Mouse (Mus musculus) fat pad, adult 2 months (tissue): ENCODE data around the gene Cebpa.

Experiments
- DNase-seq: peaks from one replicate; pipeline ENCODE4 v3.0.0-alpha.2; 2011; ENCODE audit warnings: low read depth, low spot score; ENCODE audit errors: extremely low read depth

Cebpa gene

DNA sequence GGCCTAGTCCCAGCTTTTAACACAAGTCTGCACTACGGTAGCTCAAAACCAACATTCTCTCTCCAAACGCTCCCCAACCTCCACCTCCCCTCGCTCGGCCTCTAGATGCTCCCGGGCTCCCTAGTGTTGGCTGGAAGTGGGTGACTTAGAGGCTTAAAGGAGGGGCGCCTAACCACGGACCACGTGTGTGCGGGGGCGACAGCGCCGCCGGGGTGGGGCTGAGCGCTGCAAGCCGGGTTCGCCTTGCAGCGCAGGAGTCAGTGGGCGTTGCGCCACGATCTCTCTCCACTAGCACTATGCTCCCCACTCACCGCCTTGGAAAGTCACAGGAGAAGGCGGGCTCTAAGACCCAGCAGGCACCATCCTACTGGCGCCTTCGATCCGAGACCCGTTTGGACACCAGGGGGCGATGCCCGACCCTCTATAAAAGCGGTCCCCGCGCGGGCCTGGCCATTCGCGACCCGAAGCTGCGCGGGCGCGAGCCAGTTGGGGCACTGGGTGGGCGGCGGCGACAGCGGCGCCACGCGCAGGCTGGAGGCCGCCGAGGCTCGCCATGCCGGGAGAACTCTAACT lies at the start of gene Cebpa:
TSS of gene Cebpa (plus strand) at position 453 of the 573 bp plus-strand sequence.
- no peak for DNase-seq

DNA sequence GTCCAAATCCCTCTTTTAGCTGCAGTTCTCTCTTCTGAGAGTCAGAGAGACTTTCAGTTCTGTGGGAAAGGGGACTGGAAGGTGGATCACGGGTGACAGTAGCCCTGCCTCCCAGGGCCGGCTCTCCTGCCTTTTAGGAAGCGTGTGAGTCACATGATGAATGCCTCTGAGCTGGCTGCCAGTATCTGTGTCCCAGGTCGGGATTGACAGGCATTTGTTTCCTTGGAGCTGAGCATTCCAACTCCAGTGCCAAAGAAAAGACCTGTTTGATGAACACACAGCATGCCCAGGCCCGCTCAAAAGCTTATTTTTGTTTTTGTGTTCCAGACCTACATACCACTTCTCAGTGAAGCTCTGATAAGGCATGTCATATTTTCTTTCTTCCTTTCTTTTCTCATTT lies 42.4 kb upstream of the Cebpa start:
- peak; percentile 99 for DNase-seq

DNA sequence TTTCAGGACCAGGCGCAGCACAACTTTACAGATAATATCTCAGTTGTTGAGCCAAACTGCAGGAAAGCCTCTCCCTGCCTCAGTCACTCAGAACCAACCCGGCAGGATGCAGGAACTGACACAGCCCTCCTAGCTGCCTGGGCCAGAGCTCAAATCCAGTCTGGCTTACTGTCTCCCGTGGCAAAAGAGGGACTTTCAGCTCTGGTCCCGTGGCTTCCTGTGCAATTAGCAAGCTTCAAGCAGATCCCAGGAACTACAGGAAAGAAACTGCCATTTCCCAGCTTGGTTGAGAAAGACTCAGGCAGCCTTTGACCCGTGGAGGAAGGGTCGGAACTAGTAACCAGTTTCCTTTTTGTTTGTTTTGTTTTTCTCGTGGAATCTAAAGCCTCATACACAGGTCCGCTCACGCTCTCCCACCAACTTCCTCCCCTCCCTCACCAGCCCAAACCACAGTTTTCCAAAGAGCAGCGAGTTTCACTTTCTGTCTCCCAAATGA lies 38.2 kb upstream of the Cebpa start:
- no peak for DNase-seq

GRCm38 (mm10) chr7:35081406-35082104 lies 37.5 kb upstream of the Cebpa start:
- DNase-seq, result no peak

- no peak for DNase-seq
Measured at GRCm38 (mm10) chr7:35084565-35085360, 34.3 kb upstream of the Cebpa start.

- DNase-seq, result no peak
Measured at GRCm38 (mm10) chr7:35086271-35086861, 32.7 kb upstream of the Cebpa start.

GRCm38 (mm10) chr7:35090550-35090949 lies 28.5 kb upstream of the Cebpa start:
- DNase-seq, result no peak

DNA sequence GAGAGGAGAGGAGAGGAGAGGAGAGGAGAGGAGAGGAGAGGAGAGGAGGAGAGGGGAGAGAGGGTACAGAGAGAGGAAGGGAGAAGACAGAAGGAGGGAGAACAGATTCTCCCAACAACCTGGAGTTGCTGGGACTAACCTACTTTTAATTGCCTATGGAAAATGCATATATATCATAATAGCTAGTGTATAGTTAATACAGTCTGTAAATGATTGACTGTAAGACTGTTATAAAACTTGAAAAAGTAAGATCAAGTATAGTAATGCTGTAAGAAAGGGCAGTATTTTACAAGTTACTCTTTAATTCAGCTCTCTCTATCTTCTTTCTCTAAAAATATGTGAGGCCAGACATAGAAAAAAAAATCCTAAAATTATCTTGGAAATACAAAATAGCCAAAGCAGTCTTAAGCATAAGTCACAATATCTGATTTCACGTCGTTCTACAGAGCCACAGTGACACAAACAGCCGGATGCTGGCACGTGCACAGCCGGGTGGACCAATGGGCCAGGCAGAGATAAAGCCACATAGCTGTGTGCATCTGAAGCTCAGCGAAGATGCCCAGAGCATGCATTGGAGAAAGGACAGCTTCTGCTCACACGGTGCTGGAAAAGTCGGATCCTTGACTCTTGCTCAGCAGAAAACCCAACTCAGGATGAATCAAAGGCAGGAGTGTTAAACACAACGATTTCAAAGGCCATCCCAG lies 24.0 kb upstream of the Cebpa start:
- no peak for DNase-seq

- DNase-seq, result no peak
Measured at GRCm38 (mm10) chr7:35098777-35099176, 20.3 kb upstream of the Cebpa start.

DNA sequence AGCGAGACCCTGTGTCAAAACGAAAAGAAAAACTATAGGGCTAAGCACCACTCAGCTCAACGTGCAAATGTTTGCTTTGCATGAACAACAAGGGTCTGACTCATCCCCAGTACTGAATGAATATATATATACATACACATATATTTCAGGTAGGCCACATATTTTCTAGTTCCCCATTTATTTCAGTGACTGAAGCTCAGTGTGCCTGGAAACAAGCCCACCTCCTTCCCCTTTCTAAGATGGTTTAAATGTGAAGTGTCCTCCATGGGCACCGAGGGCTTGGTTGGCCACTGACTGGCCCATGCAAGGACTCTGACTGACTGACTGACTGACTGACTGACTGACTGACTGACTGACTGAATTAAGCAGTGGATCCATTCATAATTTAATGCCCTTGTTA lies 19.6 kb upstream of the Cebpa start:
- DNase-seq, result no peak

DNA sequence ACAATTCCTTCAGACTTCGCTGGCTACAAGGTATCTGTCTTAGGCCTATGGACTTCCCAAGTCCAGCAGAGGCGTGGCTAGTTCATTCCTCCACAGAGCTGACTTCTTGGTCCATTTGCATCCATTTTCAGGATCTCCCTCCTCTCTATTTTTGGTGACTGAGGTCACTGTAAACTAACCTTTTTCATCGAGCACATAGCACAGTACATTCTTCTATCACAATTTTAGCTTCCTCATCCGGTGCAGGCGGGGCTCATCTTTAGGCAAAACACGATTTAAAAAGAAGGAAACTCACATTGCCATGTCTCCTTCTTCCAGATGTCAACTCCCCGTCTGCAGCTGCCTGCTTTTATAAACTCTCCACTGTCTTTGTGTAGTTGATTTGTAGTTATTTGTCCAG lies 12.5 kb upstream of the Cebpa start:
- DNase-seq, result no peak

GRCm38 (mm10) chr7:35107630-35108029 lies 11.5 kb upstream of the Cebpa start:
- no peak for DNase-seq

- no peak for DNase-seq
Measured at GRCm38 (mm10) chr7:35108046-35108445, 11.0 kb upstream of the Cebpa start.

DNA sequence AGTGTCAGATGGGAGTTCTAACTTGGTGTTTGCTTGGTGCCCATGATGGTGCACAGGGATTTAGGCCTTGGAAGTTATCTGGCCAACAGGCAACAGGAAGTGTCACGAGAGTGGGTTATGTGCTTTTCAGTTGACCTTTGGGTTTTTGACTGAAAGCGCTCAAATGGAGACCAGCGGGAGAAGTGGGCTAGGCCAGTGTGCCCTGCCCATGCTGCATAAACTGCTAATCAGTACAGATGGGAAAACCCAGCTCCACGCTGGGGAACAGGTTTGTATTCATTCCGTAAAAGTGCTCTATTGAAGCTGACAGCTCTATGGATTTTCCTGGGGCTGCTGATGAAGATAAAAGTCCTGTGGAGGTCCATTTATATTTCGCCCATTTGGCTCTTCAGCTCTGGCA lies 10.4 kb upstream of the Cebpa start:
- DNase-seq, result no peak

DNA sequence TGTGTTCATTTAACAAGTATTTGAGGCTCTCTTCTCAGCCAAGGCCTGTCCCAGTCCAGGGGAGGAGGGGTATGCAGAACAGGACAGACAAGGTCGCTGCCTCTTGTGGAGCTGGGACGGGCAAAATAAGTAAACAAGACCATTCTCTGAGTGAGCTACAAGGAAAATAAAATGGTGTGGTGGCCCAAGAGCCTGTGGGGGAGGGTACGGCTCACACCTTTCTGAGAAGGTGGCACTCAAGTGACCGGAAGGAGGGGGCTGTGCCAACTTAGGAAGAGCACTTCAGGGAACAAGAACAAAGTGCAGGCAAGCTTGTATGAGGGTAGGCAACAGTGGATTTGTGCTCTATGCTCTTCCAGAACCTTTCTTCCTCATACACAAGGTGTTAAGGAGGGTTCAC lies 6.0 kb upstream of the Cebpa start:
- DNase-seq, result no peak

DNA sequence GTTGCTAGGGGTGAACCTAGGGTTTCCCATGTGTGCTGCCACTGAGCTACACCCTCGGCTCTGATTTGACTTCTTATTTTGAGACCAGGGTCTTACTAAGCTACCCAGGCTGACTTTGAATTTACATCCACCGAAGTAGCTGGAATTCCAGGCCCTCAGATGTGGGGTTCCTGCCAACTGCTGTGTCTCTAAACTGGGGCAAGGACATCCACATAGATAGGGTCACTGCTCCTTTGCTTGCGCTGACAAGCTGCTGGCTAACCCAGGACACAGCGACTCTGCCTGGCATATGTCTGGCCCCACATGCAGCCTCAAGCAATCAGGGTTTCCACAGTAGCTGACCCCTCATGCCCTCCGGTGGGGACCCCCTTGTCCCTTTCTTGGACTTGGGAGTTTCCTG lies 5.4 kb upstream of the Cebpa start:
- DNase-seq, result no peak

- DNase-seq, result no peak
Measured at GRCm38 (mm10) chr7:35116524-35116923, 2.6 kb upstream of the Cebpa start.

DNA sequence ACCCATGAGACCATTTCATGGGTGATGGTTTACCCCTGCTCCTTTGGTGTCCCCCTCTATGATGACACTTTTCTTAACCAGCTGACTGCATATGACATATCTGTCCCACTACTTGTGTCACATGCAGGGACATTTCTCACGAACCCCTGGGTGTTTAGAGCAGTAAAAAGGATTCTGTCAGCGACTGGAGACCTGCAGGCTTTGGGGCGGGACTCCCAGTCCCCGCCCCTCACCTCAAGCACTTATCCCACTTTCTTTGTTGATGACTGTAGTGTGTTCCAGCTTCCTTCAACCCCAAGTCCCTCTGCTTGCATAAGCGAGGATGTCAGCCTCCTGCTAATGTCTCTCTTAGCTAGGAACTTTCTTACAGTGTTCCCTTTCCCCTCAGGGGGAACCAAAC lies 2.0 kb upstream of the Cebpa start:
- DNase-seq, result no peak

- no peak for DNase-seq
Measured at GRCm38 (mm10) chr7:35117761-35118098, 1.4 kb upstream of the Cebpa start.

DNA sequence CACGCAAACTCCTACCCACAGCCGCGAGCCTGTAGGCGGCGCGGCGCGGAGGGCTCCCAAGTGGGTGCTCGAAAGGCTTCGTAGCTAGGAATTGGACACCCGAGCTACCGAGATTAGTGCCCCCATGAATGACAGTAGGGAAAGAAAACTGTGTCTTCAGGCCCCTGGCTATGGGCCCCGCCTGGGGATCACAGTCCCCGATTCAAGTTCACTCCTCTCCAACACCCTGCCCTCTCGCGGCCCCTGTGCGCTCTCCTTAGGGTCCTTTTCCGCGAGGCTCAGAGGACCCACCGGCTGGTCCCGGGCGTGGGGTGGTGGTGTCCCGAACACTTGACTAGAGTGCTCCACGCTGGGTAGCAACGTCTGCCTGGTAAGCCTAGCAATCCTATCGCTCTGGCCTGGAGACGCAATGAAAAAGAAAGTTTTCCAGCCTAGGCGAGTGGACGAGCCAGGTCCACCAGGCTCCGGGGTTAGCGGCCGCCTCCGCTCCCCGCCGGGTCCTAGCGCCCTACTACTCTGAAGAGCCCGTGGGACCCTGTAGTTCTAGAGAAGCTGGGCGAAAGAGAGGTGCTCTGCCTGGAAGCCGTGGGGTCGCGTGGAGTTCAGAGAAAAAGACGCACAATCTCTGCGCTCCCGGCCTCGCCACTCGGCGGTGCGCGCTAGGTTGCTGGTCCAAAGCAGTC lies 853 bp upstream of the Cebpa start:
- no peak for DNase-seq
